Mouse (Mus musculus): ENCODE data around the gene Il1f10. TPM values are rescaled to one million over a fixed set of nuclear protein-coding genes. Genes with fewer than 3 reads are reported as not detected.

Il1f10 gene
- total RNA-seq (2023) = not detected

GRCm38 (mm10) chr2:24290896-24291295 is at the start of gene Il1f10:
Gene Il1f10, plus strand, starts transcription at chr2:24291196.

DNA sequence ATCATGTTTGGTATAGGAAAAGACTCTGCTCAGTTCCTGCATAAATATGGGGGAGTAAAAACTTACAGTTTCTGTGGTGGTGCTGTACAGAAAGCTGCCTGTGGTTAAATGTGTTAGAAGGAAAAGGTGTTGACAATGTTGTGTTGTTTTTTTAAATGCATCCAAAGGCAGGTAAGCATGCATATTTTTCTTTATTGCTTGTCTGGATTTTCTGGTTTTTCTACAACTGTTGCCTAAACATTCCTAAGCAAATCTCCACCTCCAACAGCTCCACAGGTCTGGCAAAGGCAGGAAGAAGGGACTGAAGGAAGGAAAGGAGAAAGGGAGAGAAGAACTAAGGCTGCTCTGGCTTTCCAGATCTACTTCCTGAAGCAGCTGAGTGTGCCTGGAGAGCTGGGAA is 14.3 kb upstream of the Il1f10 start, which contains the start of gene Il1f5:
Gene Il1f5, plus strand, starts transcription at position 301 of the 400 bp plus-strand sequence.

GRCm38 (mm10) chr2:24336545-24336944 is 45.5 kb downstream of the Il1f10 start, which contains the start of gene Il1rn:
Gene Il1rn, plus strand, starts transcription at chr2:24336853.

Other genes with a start within 250 kb of the Il1f10 start
- not detected for gene Hnmt, start 241.8 kb upstream of the Il1f10 start, total RNA-seq (2023)
- not detected for gene Tbpl2, start 194.6 kb upstream of the Il1f10 start, total RNA-seq (2023)
- not detected for gene Il1f8, start 138.0 kb upstream of the Il1f10 start, total RNA-seq (2023)
- not detected for gene Il1f9, start 104.7 kb upstream of the Il1f10 start, total RNA-seq (2023)
- gene Il1f6, start 75.8 kb upstream of the Il1f10 start, total RNA-seq (2023) = not detected
- gene Il1f5, start 14.2 kb upstream of the Il1f10 start, total RNA-seq (2023) = not detected
- not detected for gene Il1rn, start 45.7 kb downstream of the Il1f10 start, total RNA-seq (2023)
- 100 to 1,000 TPM; 209 to 218 TPM for gene Psd4, start 76.4 kb downstream of the Il1f10 start, total RNA-seq (2023)
- gene Pax8, start 184.4 kb downstream of the Il1f10 start, total RNA-seq (2023) = not detected